Mouse (Mus musculus) 3134 (cell line): ENCODE results near the gene Tmem108.

Experiments used
- DNase-seq: peaks from one replicate; pipeline ENCODE4 v3.0.0-alpha.2; 2011; ENCODE audit warnings: low spot score; ENCODE audit not compliant: insufficient read length; ENCODE audit errors: extremely low read depth

Gene Tmem108

GRCm38 (mm10) chr9:103594423-103595189, 167.0 kb downstream of the Tmem108 start:
- DNase-seq = no peak

- DNase-seq = no peak
Measured at GRCm38 (mm10) chr9:103593079-103593478, 168.6 kb downstream of the Tmem108 start.

GRCm38 (mm10) chr9:103591962-103592361, 169.7 kb downstream of the Tmem108 start:
- no peak for DNase-seq

- DNase-seq = no peak
Measured at GRCm38 (mm10) chr9:103590801-103591200, 170.8 kb downstream of the Tmem108 start.

- DNase-seq = no peak
Measured at GRCm38 (mm10) chr9:103584865-103585264, 176.8 kb downstream of the Tmem108 start.

GRCm38 (mm10) chr9:103582249-103582961, 179.2 kb downstream of the Tmem108 start:
- DNase-seq = no peak

GRCm38 (mm10) chr9:103580621-103581020, 181.0 kb downstream of the Tmem108 start:
- DNase-seq = no peak

GRCm38 (mm10) chr9:103580186-103580585, 181.5 kb downstream of the Tmem108 start:
- no peak for DNase-seq

- DNase-seq = no peak
Measured at GRCm38 (mm10) chr9:103579411-103580026, 182.1 kb downstream of the Tmem108 start.

GRCm38 (mm10) chr9:103577731-103578130, 183.9 kb downstream of the Tmem108 start:
- DNase-seq = no peak

- no peak for DNase-seq
Measured at GRCm38 (mm10) chr9:103577181-103577580, 184.5 kb downstream of the Tmem108 start.

- DNase-seq = no peak
Measured at GRCm38 (mm10) chr9:103575901-103576300, 185.7 kb downstream of the Tmem108 start.

GRCm38 (mm10) chr9:103573994-103574750, 187.5 kb downstream of the Tmem108 start:
- no peak for DNase-seq

- DNase-seq = no peak
Measured at GRCm38 (mm10) chr9:103570158-103570741, 191.4 kb downstream of the Tmem108 start.

- no peak for DNase-seq
Measured at GRCm38 (mm10) chr9:103568983-103569382, 192.7 kb downstream of the Tmem108 start.

GRCm38 (mm10) chr9:103565186-103565585, 196.5 kb downstream of the Tmem108 start:
- no peak for DNase-seq

- no peak for DNase-seq
Measured at GRCm38 (mm10) chr9:103563864-103564610, 197.6 kb downstream of the Tmem108 start.

GRCm38 (mm10) chr9:103562063-103562462, 199.6 kb downstream of the Tmem108 start:
- DNase-seq = no peak

GRCm38 (mm10) chr9:103558741-103559140, 202.9 kb downstream of the Tmem108 start:
- DNase-seq = no peak

- no peak for DNase-seq
Measured at GRCm38 (mm10) chr9:103558240-103558639, 203.4 kb downstream of the Tmem108 start.
